Mouse (Mus musculus) hindbrain, embryonic 15.5 days (tissue): Measurements from ENCODE around the gene Hecw2. TPM values are rescaled to one million over a fixed set of nuclear protein-coding genes. Genes with fewer than 3 reads are reported as not detected.

Source experiments
- ATAC-seq: fragments of 200-750 bp; cut with Nextera tagmentation; 2 replicates; pipeline ENCODE4 v1.8.0; 2017; ENCODE audit warnings: low read depth, moderate number of reproducible peaks, moderate TSS enrichment; ENCODE audit not compliant: low FRiP score
- H3K27ac ChIP-seq: fragments of 300-500 bp; sonication (generic); replicated peaks from 2 replicates; pipeline ENCODE4 v1.5.1; 2015; ENCODE audit warnings: mild to moderate bottlenecking, inconsistent platforms
- H3K27me3 ChIP-seq: fragments of 300-500 bp; sonication (generic); 2 replicates; pipeline ENCODE4 v1.6.1; 2015; ENCODE audit warnings: control low read depth, inconsistent platforms
- H3K36me3 ChIP-seq: fragments of 300-500 bp; sonication (generic); 2 replicates; pipeline ENCODE4 v1.6.1; 2015; ENCODE audit warnings: control low read depth, inconsistent platforms
- H3K4me1 ChIP-seq: fragments of 300-500 bp; sonication (generic); replicated peaks from 2 replicates; pipeline ENCODE4 v1.6.1; 2015; ENCODE audit warnings: control low read depth, inconsistent platforms
- H3K4me2 ChIP-seq: fragments of 300-500 bp; sonication (generic); 2 replicates; pipeline ENCODE4 v1.6.1; 2015; ENCODE audit warnings: moderate library complexity, mild to moderate bottlenecking, inconsistent platforms
- H3K4me3 ChIP-seq: fragments of 300-500 bp; sonication (generic); 2 replicates; pipeline ENCODE4 v1.5.1; 2015; ENCODE audit warnings: mild to moderate bottlenecking, inconsistent platforms
- H3K9ac ChIP-seq: fragments of 300-500 bp; sonication (generic); 2 replicates; pipeline ENCODE4 v1.6.1; 2015; ENCODE audit warnings: inconsistent platforms
- H3K9me3 ChIP-seq: fragments of 300-500 bp; sonication (generic); 2 replicates; pipeline ENCODE4 v1.6.1; 2016; ENCODE audit warnings: control low read depth, inconsistent platforms
- WGBS: fragments of 180-500 bp; shearing (Covaris S2); methylation state at CpG from one replicate; pipeline ENCODE4 v1.1.7; 2015; 5-methylcytosine and 5-hydroxymethylcytosine counted together
- polyA plus RNA-seq: library from polyadenylated mRNA; unstranded; fragments of >200 nt; fragmentation: Nextera tagmentation; extraction: Ambion mirVana; gene quantifications from 2 replicates; pipeline ENCODE4 v1.2.1, GENCODE M21; 2015

Gene Hecw2
- polyA plus RNA-seq: 8.5 TPM in 2 replicates

- Histone ChIP-seq H3K4me2 (peak within 1 kb of the TSS; percentile 73), H3K36me3 (no peaks in the 10 kb centered on the region), H3K27ac (peak within 1 kb of the TSS; percentile 99), H3K9ac (peak within 1 kb of the TSS; percentile 98), H3K9me3 (no peaks in the 10 kb centered on the region), H3K27me3 (no peaks in the 10 kb centered on the region), H3K4me1 (peaks cover 23% of the 10 kb centered on the region), H3K4me3 (peak within 1 kb of the TSS; percentile 97)
- ATAC-seq: peak; percentile 75
- under 1% methylated on average over 26 of the region's 38 CpGs for WGBS
These were observed at the start of gene Hecw2 for GRCm38 (mm10) chr1:54194954-54195305. Gene Hecw2, minus strand, starts transcription at chr1:54195168.

DNA sequence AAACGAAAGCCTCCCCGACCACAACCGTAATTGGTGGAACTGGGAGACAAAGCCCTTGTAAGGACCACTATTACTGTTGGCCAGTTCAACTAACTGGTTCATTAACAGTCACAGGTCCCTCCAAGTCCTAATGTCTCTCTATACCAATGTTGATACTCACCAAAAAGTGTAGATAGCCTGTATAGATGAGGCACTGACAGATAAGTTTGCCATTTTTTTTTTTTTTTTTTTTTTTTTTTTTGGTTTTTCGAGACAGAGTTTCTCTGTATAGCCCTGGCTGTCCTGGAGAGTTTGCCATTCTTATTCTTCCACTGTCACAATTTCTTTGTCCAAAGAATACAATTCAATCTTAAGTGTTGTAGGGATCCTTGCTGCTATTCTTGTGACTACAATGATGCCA lies 47.8 kb upstream of the Hecw2 start:
- ATAC-seq: no peak
- Histone ChIP-seq H3K27me3 (no peaks in the 10 kb centered on the region), H3K9ac (no peak overlapping the region), H3K9me3 (no peaks in the 10 kb centered on the region), H3K4me3 (no peak overlapping the region), H3K27ac (no peak overlapping the region), H3K4me1 (no peaks in the 10 kb centered on the region), H3K4me2 (no peak overlapping the region), H3K36me3 (no peaks in the 10 kb centered on the region)
- 93% methylated on average over 4 of the region's 4 CpGs for WGBS

- Histone ChIP-seq H3K9ac (no peak overlapping the region), H3K27me3 (no peaks in the 10 kb centered on the region), H3K27ac (no peak overlapping the region), H3K4me2 (no peak overlapping the region), H3K36me3 (no peaks in the 10 kb centered on the region), H3K4me1 (no peaks in the 10 kb centered on the region), H3K4me3 (no peak overlapping the region), H3K9me3 (no peaks in the 10 kb centered on the region)
- WGBS: 93% methylated on average over 3 of the region's 3 CpGs
- no peak for ATAC-seq
These were observed 25.3 kb upstream of the Hecw2 start for GRCm38 (mm10) chr1:54220273-54220672.

DNA sequence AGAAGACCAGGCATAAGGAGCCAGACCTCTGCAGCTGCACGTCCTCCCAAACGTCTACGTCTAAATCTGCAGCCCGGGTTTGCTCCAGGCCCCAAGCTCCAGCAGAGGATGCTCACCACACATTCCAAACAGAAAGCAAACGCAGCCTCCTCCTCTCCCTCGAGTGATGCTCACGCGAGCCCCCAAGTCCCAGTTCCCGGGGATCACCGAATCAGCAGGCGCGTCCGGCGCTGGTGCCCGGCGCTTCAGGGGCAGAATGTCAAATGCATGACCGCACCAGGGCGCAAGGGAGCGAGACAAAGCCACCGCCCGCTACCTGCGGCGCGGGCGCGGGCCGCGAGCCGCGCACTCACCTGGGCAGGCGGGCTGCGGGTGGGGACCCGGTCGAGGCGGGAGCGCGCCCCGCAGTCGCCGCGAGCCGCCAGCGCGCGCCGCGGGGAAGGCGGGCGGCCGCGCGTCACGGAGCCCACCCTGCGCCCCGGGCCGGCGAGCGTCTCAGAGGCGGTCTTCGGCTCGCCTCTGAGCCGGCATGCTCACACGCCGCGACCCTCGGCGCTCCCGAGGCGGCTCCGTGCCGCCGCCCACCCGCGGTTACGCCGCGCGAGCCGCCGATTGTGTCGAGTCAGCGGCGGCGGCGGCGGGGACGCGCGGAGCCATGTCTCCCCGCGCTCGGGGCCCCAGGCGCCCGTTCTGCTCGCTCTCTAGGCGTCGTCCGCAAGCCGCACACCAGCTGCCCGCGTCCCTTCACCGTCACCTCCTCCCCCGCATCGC lies 600 bp downstream of the Hecw2 start:
- Histone ChIP-seq H3K9ac (peak overlapping the region; percentile 98), H3K4me2 (peak overlapping the region; percentile 73), H3K9me3 (no peaks in the 10 kb centered on the region), H3K4me3 (peak overlapping the region; percentile 97), H3K4me1 (peaks cover 23% of the 10 kb centered on the region), H3K27me3 (no peaks in the 10 kb centered on the region), H3K27ac (peak overlapping the region; percentile 99), H3K36me3 (no peaks in the 10 kb centered on the region)
- WGBS: under 1% methylated on average over 59 of the region's 104 CpGs
- ATAC-seq: peak; percentile 92

DNA sequence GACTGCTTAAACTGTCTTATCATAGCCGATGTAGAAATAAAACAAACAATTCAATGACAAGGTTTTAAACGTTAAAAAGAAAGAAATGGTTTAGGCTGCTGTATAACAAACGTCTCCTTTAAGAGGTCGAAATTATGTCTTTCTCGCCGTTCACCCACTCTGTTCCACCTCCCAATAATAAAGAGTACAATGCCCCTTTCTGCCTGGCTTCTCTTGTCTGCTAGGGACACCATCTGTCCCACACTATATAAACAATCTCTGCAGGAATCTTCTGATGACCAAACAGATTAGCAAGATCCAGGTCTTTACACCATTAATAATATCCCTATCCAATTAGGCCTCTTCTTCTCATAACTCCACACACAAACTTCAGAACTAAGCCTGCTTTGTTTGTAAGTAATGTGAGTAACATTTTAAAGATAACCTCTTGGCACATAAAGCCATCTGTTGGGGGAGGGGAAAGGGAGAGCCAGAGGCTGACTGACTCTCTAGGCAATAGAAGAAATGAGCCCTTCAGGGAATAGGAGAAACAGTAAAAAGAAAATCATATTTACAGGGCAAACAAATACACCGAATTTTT lies 1.7 kb downstream of the Hecw2 start:
- H3K9me3 ChIP-seq: no peaks in the 10 kb centered on the region
- ATAC-seq: no peak
- peak overlapping the region; percentile 73 for H3K4me2 ChIP-seq
- H3K9ac ChIP-seq: 0 out of 2 replicates have a peak overlapping the region, but pooled peaks have one; percentile 29
- H3K4me3 ChIP-seq: peak overlapping the region; percentile 97
- H3K36me3 ChIP-seq: no peaks in the 10 kb centered on the region
- H3K4me1 ChIP-seq: peaks cover 23% of the 10 kb centered on the region
- H3K27me3 ChIP-seq: no peaks in the 10 kb centered on the region
- WGBS: 24% methylated on average over 7 of the region's 7 CpGs
- H3K27ac ChIP-seq: peak overlapping the region; percentile 45; the same call in 1 of the 2 replicates

DNA sequence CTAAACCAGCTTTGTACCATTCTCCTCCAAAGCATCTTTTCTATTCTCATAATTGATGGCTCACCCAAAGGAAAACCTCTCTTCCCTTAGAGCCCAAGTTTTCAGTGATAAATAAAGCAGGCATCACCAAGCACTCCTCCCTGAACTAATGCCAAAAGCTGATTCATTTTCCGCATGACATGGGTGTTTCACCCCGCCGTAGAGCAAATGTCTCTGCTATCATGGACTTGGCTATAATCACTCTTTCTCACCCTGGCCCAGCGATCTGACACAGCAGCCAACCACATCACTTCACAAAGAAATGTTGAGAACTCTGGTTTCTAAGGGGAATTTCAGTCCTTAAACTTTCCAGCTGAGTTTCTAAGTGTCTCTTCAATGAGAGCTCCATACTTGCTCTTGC lies 7.4 kb downstream of the Hecw2 start:
- Histone ChIP-seq H3K4me3 (no peak overlapping the region), H3K9me3 (no peaks in the 10 kb centered on the region), H3K27ac (no peak overlapping the region), H3K4me2 (no peak overlapping the region), H3K27me3 (no peaks in the 10 kb centered on the region), H3K4me1 (peaks cover 7% of the 10 kb centered on the region), H3K36me3 (no peaks in the 10 kb centered on the region), H3K9ac (no peak overlapping the region)
- ATAC-seq: no peak
- WGBS: 56% methylated on average over 4 of the region's 4 CpGs

DNA sequence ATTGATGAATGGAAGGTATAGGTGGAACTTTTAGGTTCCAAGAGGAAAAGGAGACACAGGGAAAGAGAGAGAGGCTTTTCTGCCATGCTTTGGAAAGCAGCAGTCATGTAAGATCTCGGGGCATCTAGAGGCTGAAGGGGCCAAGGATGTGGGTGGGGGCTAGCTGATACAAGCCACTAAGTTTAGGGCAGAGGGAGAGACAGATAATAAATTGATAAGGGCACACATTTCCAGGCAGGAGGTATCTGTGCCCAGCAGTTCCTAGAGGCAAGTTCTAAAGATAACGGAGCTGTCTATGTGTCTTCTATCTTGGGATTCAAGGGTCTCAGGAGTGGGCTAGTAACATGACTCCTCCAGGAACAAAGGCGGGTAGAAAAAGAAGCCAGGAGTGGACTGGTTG lies 8.6 kb downstream of the Hecw2 start:
- no peak overlapping the region for H3K27ac ChIP-seq
- H3K4me2 ChIP-seq: no peak overlapping the region
- no peak overlapping the region for H3K9ac ChIP-seq
- no peak for ATAC-seq
- no peak overlapping the region for H3K4me3 ChIP-seq
- WGBS: 66% methylated on average over 3 of the region's 3 CpGs
- no peaks in the 10 kb centered on the region for H3K36me3 ChIP-seq
- no peaks in the 10 kb centered on the region for H3K9me3 ChIP-seq
- H3K4me1 ChIP-seq: no peaks in the 10 kb centered on the region
- H3K27me3 ChIP-seq: no peaks in the 10 kb centered on the region

GRCm38 (mm10) chr1:54180663-54181062 lies 14.3 kb downstream of the Hecw2 start:
- Histone ChIP-seq H3K4me1 (no peaks in the 10 kb centered on the region), H3K4me3 (no peak overlapping the region), H3K36me3 (no peaks in the 10 kb centered on the region), H3K4me2 (no peak overlapping the region), H3K27ac (no peak overlapping the region), H3K9me3 (no peaks in the 10 kb centered on the region), H3K9ac (no peak overlapping the region), H3K27me3 (no peaks in the 10 kb centered on the region)
- WGBS: 82% methylated on average over 1 of the region's 2 CpGs
- ATAC-seq: no peak

DNA sequence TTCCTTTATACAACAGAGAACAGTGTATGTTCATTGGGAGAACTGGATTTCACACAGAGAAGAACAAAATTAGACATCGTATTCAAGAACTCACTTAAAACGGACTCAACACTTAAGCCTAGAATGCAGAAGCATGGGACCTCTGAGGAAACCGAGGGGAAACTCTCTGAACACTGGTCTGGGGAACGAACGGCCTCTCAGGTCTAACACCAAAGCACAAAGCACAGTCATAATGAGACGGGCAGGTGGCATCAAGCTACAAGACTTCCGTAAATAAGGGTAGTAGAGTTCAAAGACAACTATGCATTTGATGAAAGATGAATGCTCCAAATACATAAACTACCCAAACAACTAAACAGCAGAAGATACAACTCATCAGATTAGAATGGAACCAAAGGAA lies 15.8 kb downstream of the Hecw2 start:
- H3K4me3 ChIP-seq: no peak overlapping the region
- no peaks in the 10 kb centered on the region for H3K9me3 ChIP-seq
- H3K4me1 ChIP-seq: no peaks in the 10 kb centered on the region
- no peak overlapping the region for H3K9ac ChIP-seq
- no peak overlapping the region for H3K4me2 ChIP-seq
- H3K27me3 ChIP-seq: no peaks in the 10 kb centered on the region
- H3K36me3 ChIP-seq: no peaks in the 10 kb centered on the region
- no peak overlapping the region for H3K27ac ChIP-seq
- ATAC-seq: no peak
- WGBS: 94% methylated on average over 7 of the region's 7 CpGs

GRCm38 (mm10) chr1:54176592-54176991 lies 18.4 kb downstream of the Hecw2 start:
- 96% methylated on average over 2 of the region's 2 CpGs for WGBS
- Histone ChIP-seq H3K4me1 (no peaks in the 10 kb centered on the region), H3K9ac (no peak overlapping the region), H3K9me3 (no peaks in the 10 kb centered on the region), H3K4me2 (no peak overlapping the region), H3K27ac (no peak overlapping the region), H3K27me3 (no peaks in the 10 kb centered on the region), H3K36me3 (no peaks in the 10 kb centered on the region), H3K4me3 (no peak overlapping the region)
- no peak for ATAC-seq

- 89% methylated on average over 3 of the region's 3 CpGs for WGBS
- H3K9ac ChIP-seq: no peak overlapping the region
- no peaks in the 10 kb centered on the region for H3K27me3 ChIP-seq
- no peak overlapping the region for H3K4me3 ChIP-seq
- no peak for ATAC-seq
- H3K27ac ChIP-seq: no peak overlapping the region
- H3K4me1 ChIP-seq: no peaks in the 10 kb centered on the region
- no peaks in the 10 kb centered on the region for H3K9me3 ChIP-seq
- H3K4me2 ChIP-seq: no peak overlapping the region
- H3K36me3 ChIP-seq: no peaks in the 10 kb centered on the region
These were observed 27.0 kb downstream of the Hecw2 start for GRCm38 (mm10) chr1:54168014-54168413.

DNA sequence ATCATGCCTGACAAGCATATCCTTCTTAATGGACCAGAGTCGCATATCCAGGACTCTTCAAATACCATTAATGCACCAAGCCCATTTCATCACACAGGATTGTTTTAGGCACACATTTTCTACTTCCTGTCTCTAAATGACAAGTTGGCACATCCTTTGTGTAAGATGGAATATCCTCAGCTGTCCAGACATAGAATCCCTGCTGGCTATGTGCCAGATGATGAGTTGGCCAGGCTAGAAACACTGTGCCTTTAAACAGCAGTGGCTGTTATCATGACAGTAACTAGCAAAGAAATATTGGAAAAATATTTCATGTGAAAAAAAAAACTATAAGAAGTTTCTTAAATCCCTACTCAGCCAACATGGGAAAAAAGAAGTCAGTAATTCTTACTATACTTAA lies 35.4 kb downstream of the Hecw2 start:
- Histone ChIP-seq H3K4me2 (no peak overlapping the region), H3K36me3 (no peaks in the 10 kb centered on the region), H3K9me3 (no peaks in the 10 kb centered on the region), H3K27me3 (no peaks in the 10 kb centered on the region), H3K4me3 (no peak overlapping the region), H3K9ac (no peak overlapping the region), H3K4me1 (no peaks in the 10 kb centered on the region), H3K27ac (no peak overlapping the region)
- ATAC-seq: no peak
- 76% methylated on average over 1 of the region's 1 CpGs for WGBS
